Mouse (Mus musculus): ENCODE measurements around the gene Nlgn1. TPM values are rescaled to one million over a fixed set of nuclear protein-coding genes. Genes with fewer than 3 reads are reported as not detected.

Nlgn1 gene
- polyA plus RNA-seq (2015; fragmentation: Nextera tagmentation; extraction: Ambion mirVana): 0.05 and 0.09 TPM in 2 replicates

DNA sequence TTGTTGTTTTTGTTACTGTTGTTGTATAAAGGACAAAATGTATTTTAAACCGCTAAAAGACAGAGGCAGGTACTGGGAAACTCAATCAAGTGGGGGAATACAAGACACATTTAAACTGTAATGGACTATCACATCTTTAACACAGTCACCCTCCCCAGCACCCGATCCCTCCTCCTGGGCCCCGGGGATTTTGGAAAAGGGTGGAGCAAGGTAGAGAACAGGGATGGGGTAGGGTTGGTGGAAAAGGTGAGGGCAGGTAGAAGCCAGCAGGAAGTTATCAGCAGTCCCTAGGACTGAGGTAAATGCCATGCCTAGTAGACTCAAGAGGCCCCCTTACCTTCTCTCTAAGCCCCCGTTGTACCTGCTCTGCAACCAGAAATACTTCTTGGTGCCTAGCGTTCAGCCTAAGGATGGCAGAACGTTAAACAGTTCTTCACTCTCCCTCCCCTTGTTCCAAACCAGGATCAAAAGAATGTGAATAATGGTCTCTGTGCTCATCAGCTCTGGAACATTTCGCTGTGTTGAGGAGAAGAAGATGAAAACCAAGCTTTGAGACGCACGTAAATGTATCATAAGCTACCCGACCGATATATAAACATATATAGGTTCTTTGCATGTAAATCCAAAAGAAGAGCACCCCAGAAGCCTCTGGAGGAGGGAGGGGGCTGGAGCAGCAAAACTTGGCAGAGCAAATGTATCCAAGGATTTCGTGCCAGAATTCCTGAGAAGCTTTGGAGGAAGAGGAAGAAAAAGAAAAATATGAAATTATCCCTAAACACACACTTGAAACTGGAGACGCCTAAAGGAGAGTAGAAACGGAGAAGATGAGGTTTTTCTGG, at the start of gene Nlgn1:
Gene Nlgn1, minus strand, starts transcription at position 61 of the 839 bp plus-strand sequence.
- Histone ChIP-seq H3K9me3 (replicated peaks) (no peaks in the 10 kb centered on the region), H3K4me3 (replicated peaks) (peak within 1 kb of the TSS; percentile 31), H3K9ac (no peak within 1 kb of the TSS), H3K36me3 (no peaks in the 10 kb centered on the region), H3K4me1 (replicated peaks) (no peaks in the 10 kb centered on the region), H3K4me2 (peak within 1 kb of the TSS; percentile 41), H3K27ac (no peak within 1 kb of the TSS), H3K27me3 (peaks cover 41% of the 10 kb centered on the region)
- 5% methylated on average over 14 of the region's 14 CpGs for WGBS (ENCODE audit: insufficient replicate concordance)
- ATAC-seq (ENCODE audit: low read depth) (no peak), DNase-seq (no peak)

DNA sequence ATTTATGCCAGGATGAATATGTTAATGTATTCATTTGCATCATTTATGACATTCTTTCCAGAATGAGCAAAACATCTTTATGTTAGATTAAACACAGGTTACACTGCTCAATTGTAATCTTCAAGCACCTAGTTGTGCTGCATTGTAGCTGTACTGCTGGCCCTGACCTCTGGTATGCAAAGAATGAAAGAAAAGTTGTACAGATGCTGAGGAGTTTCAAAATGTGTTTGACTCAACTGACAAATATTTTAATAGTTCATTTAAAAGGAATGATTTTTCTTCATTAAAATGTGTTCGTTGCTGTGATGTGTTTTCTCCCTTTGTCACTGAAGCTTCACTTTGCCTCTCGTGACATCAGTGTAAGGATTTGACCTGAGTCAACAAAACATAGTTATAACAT, 46.0 kb upstream of the Nlgn1 start:
- Histone ChIP-seq H3K27ac (no peak overlapping the region), H3K4me2 (no peak overlapping the region), H3K27me3 (no peaks in the 10 kb centered on the region), H3K4me1 (replicated peaks) (no peaks in the 10 kb centered on the region), H3K4me3 (replicated peaks) (no peak overlapping the region), H3K36me3 (no peaks in the 10 kb centered on the region), H3K9ac (no peak overlapping the region), H3K9me3 (replicated peaks) (no peaks in the 10 kb centered on the region)
- ATAC-seq (ENCODE audit: low read depth): no peak
- DNase-seq: no peak
- 56% methylated on average over 2 of the region's 2 CpGs for WGBS (ENCODE audit: insufficient replicate concordance)

DNA sequence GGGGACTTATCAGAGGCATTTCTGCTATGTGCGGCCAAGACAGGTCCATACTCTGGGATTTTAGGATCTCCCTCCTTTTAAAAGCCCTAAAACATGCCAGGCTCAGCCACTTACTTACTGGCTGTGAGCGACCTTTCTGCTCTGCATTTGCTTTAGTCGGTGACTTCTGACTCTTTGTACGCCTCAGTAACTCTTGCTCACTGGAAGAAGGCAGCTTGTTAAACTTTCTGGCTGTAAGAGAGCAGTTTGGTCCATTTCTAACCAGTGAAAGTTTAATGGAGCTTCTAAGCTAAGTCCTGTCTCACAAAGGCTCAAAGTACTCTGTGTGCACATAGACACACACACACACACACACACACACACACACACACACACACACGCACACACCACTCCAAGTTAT, 22.8 kb upstream of the Nlgn1 start:
- Histone ChIP-seq H3K27ac (no peak overlapping the region), H3K4me1 (replicated peaks) (no peaks in the 10 kb centered on the region), H3K9ac (no peak overlapping the region), H3K4me2 (no peak overlapping the region), H3K27me3 (no peaks in the 10 kb centered on the region), H3K9me3 (replicated peaks) (no peaks in the 10 kb centered on the region), H3K36me3 (no peaks in the 10 kb centered on the region), H3K4me3 (replicated peaks) (no peak overlapping the region)
- no peak for ATAC-seq (ENCODE audit: low read depth)
- WGBS (ENCODE audit: insufficient replicate concordance): 66% methylated on average over 5 of the region's 5 CpGs
- DNase-seq: no peak

DNA sequence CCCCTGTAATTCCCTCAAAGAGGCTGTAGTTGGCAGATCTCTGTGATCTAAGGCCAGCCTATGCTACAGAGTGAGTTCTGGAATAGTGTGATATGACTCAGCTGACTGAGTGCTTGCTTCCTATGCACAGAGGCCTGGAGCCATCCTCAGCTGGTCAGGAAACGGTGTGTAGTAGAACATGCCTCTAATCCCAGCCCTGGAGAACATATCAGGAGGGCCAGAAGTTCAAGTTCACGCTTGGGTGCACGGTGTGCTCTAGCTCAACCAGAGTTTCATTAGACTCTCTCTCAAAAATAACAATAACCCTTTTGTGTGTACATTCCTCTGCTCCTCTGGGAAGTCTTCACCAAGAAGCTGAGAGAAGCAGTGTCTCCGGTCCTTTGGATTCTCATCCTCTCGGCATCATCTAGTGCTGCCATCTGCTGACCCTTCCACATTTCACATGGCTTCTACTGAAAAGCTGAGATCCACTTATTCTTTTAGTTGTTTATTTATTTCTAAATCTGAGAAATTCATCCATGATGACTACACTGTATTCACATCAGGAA, 22.3 kb upstream of the Nlgn1 start:
- ATAC-seq (ENCODE audit: low read depth): no peak

DNA sequence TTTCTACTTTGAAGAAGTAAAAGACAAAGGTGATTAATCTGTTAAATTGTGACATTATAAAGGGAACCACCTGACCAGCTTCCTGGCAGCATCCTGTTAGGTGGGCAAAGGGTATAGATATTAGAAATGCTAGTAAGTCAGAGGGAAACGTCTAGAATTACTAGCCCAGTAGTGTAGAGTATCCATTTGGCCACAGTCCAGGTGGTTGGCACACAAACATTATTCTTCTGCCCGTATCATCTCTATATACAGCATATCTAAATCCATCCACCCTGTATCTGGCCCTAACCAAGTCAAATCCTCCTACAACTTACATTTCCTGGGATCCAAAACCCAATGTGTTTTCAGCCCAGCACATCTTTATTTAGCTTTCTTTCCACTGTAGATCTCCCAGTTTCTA, 5.2 kb upstream of the Nlgn1 start:
- no peak overlapping the region for H3K9ac ChIP-seq
- ATAC-seq (ENCODE audit: low read depth) (no peak), DNase-seq (no peak)
- H3K27me3 ChIP-seq: peaks cover 23% of the 10 kb centered on the region
- no peak overlapping the region for H3K4me2 ChIP-seq
- H3K4me1 ChIP-seq (replicated peaks): no peaks in the 10 kb centered on the region
- H3K27ac ChIP-seq: no peak overlapping the region
- no peaks in the 10 kb centered on the region for H3K36me3 ChIP-seq
- 41% methylated on average over 2 of the region's 2 CpGs for WGBS (ENCODE audit: insufficient replicate concordance)
- H3K9me3 ChIP-seq (replicated peaks): no peaks in the 10 kb centered on the region
- no peak overlapping the region for H3K4me3 ChIP-seq (replicated peaks)

More for the DNA sequence above, 22.3 kb upstream of the Nlgn1 start:
- Histone ChIP-seq H3K27ac (no peak overlapping the region), H3K9me3 (replicated peaks) (no peaks in the 10 kb centered on the region), H3K4me2 (no peak overlapping the region), H3K36me3 (no peaks in the 10 kb centered on the region), H3K4me1 (replicated peaks) (no peaks in the 10 kb centered on the region), H3K4me3 (replicated peaks) (no peak overlapping the region), H3K27me3 (no peaks in the 10 kb centered on the region), H3K9ac (no peak overlapping the region)
- WGBS (ENCODE audit: insufficient replicate concordance): 68% methylated on average over 5 of the region's 5 CpGs
- no peak for DNase-seq

- Histone ChIP-seq H3K9me3 (replicated peaks) (no peaks in the 10 kb centered on the region), H3K4me2 (peak overlapping the region; percentile 37), H3K4me1 (replicated peaks) (no peaks in the 10 kb centered on the region), H3K4me3 (replicated peaks) (peak overlapping the region; percentile 31), H3K9ac (no peak overlapping the region), H3K27me3 (peaks cover 41% of the 10 kb centered on the region), H3K36me3 (no peaks in the 10 kb centered on the region), H3K27ac (no peak overlapping the region)
- WGBS (ENCODE audit: insufficient replicate concordance): 2% methylated on average over 33 of the region's 41 CpGs
- ATAC-seq (ENCODE audit: low read depth) (no peak), DNase-seq (no peak)
Observed at GRCm38 (mm10) chr3:26333239-26333811, 1.1 kb upstream of the Nlgn1 start.

DNA sequence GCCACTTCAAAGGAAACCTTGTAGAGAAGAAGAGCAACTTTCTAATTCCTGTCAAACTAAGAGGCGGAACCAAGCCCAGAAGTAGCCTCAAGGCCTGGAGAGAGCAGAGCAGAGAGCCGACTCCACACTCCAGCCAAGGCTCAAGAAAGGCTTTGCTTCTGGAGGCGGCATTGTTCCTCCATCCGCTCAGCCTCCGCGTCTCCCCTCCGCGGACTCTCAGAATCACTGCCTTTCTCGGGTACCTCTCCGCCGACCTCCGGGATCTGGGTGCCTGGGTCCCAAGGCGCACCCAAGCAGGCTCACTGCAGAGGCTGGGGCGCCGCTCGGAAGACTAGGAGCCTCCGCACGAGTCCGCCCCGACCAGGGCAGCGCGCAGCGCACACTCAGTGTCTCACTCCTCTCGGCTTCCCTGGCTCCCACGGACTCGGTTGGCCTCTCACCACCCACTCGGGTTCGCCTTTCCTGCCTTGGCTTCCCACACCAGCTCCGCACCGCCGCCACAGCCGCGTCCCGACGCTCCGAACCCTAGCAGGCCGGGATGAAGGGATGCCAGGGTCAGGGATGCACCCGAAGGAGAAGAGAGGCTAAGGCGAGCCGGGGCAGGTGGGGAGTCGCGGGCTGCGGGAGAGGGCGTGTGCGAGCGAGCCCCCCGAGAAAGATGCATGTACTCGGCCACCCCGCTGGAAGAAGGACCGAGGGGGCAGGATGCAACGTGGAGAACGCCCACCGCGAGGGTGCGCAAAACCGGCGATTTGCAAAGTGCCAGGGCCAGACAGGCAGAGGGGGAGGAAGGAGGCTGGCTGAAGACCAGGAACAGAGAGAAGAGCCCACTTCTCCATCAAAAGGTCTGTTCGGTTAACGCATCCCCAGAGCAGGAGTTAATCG, 841 bp downstream of the Nlgn1 start:
- ATAC-seq (ENCODE audit: low read depth): no peak
- Histone ChIP-seq H3K36me3 (no peaks in the 10 kb centered on the region), H3K27me3 (peaks cover 41% of the 10 kb centered on the region), H3K9ac (no peak overlapping the region), H3K9me3 (replicated peaks) (no peaks in the 10 kb centered on the region), H3K4me3 (replicated peaks) (peak overlapping the region; percentile 18), H3K4me2 (peak overlapping the region; percentile 41), H3K27ac (no peak overlapping the region), H3K4me1 (replicated peaks) (no peaks in the 10 kb centered on the region)
- 2% methylated on average over 60 of the region's 60 CpGs for WGBS (ENCODE audit: insufficient replicate concordance)
- no peak for DNase-seq

DNA sequence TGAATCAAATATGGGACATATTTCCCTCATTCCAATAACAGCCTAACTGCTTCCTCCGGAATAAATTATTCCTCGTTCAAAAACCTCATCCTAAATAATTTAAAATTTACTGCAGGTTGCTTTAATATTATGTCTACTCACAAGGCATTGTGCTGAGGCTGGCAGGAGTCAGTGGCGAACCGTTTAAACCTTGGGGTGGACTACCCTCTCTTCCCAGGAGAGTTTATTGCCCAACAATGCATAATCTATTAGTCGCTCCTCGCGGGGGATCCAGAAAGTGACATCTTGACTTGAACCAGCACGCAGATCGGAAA, 1.4 kb downstream of the Nlgn1 start:
- H3K4me3 ChIP-seq (replicated peaks): no peak overlapping the region
- no peaks in the 10 kb centered on the region for H3K36me3 ChIP-seq
- H3K4me2 ChIP-seq: no peak overlapping the region
- no peak overlapping the region for H3K9ac ChIP-seq
- DNase-seq (no peak), ATAC-seq (ENCODE audit: low read depth) (no peak)
- no peak overlapping the region for H3K27ac ChIP-seq
- H3K4me1 ChIP-seq (replicated peaks): no peaks in the 10 kb centered on the region
- no peaks in the 10 kb centered on the region for H3K9me3 ChIP-seq (replicated peaks)
- 13% methylated on average over 9 of the region's 9 CpGs for WGBS (ENCODE audit: insufficient replicate concordance)
- peaks cover 41% of the 10 kb centered on the region for H3K27me3 ChIP-seq

DNA sequence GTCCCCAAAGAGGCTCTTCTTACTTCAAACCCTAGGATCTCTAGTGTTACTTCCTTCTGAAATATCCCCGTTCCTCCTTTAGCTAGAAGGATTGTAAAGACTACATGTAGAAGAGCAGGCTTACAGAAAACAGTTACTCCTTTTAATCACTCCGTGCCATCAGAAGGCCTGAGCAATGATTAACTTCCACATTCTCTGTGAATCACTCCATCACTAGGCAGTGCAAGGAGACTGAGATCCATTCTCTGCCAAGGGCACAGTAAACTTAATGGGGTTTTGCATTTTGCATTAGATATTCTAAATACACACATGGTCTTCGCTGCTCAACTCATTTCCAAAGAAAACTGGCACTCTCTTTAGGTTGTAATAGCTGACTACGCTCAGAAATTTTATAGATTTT, 2.2 kb downstream of the Nlgn1 start:
- WGBS (ENCODE audit: insufficient replicate concordance): 46% methylated on average over 4 of the region's 4 CpGs
- ATAC-seq (ENCODE audit: low read depth): no peak
- DNase-seq: no peak
- Histone ChIP-seq H3K27ac (no peak overlapping the region), H3K9ac (no peak overlapping the region), H3K4me3 (replicated peaks) (no peak overlapping the region), H3K36me3 (no peaks in the 10 kb centered on the region), H3K9me3 (replicated peaks) (no peaks in the 10 kb centered on the region), H3K4me2 (no peak overlapping the region), H3K27me3 (peaks cover 41% of the 10 kb centered on the region), H3K4me1 (replicated peaks) (no peaks in the 10 kb centered on the region)

DNA sequence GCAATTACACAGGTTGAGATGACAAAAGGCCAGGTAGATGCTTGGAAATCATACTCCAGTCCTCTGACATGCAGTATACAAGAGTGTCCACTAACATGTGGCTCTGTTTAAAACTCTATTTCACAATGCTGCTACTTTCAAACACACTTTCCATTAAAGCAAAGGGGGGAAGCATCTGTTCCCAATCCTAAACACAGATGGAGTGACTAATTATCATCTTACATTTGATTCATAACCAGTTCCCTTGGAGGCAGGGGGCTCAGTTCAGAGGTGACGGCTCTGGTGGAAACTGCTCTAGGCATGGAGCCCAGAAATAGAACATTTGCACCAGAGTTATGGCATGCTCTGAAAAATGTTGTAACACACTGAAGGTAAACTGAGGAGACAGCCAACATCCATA, 7.8 kb downstream of the Nlgn1 start:
- no peaks in the 10 kb centered on the region for H3K4me1 ChIP-seq (replicated peaks)
- no peaks in the 10 kb centered on the region for H3K36me3 ChIP-seq
- H3K9me3 ChIP-seq (replicated peaks): no peaks in the 10 kb centered on the region
- ATAC-seq (ENCODE audit: low read depth) (no peak), DNase-seq (no peak)
- 78% methylated on average over 1 of the region's 1 CpGs for WGBS (ENCODE audit: insufficient replicate concordance)
- no peak overlapping the region for H3K4me3 ChIP-seq (replicated peaks)
- no peaks in the 10 kb centered on the region for H3K27me3 ChIP-seq
- H3K27ac ChIP-seq: no peak overlapping the region
- H3K9ac ChIP-seq: no peak overlapping the region
- no peak overlapping the region for H3K4me2 ChIP-seq

DNA sequence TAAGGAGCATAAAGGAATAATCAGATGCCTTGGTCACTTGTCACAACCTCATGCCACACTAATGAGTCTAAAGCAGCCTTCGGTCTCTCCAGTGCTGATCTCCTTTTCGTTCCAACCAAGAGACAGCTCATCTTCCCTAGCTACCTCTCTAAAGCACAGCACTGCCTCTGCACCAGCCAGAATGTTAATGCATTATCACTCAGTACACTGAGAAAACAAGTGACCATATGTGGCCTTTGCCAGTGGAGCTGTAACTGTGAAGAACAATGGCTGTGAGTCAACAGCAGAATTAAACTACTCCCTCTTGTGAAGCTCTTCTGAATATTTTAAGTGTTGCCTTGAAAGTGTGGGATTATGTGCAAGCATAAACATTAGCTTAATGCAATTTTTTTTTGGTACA, 14.9 kb downstream of the Nlgn1 start:
- Histone ChIP-seq H3K4me2 (no peak overlapping the region), H3K4me3 (replicated peaks) (no peak overlapping the region), H3K27ac (no peak overlapping the region), H3K9ac (no peak overlapping the region), H3K27me3 (no peaks in the 10 kb centered on the region), H3K9me3 (replicated peaks) (no peaks in the 10 kb centered on the region), H3K4me1 (replicated peaks) (no peaks in the 10 kb centered on the region), H3K36me3 (no peaks in the 10 kb centered on the region)
- WGBS (ENCODE audit: insufficient replicate concordance): 64% methylated on average over 2 of the region's 2 CpGs
- ATAC-seq (ENCODE audit: low read depth) (no peak), DNase-seq (no peak)

Data from liver, embryonic 13.5 days (tissue).